Mouse (Mus musculus) liver, embryonic 11.5 days (tissue): ENCODE results near the gene Nectin2. TPM values are rescaled to one million over a fixed set of nuclear protein-coding genes. Genes with fewer than 3 reads are reported as not detected.
A peak's percentile ranks its signal among the peaks of the same experiment; 100 is the strongest.

Experiments used
- ATAC-seq: fragments of 200-750 bp; cut with Nextera tagmentation; replicated peaks from 2 replicates; pipeline ENCODE4 v1.8.0; 2017; ENCODE audit warnings: moderate number of reproducible peaks, mild to moderate bottlenecking, moderate TSS enrichment, moderate library complexity; ENCODE audit not compliant: low FRiP score
- DNase-seq: peaks from one replicate; pipeline ENCODE4 v3.0.0-alpha.2; 2017; ENCODE audit warnings: low spot score
- H3K27ac ChIP-seq: fragments of 300-500 bp; sonication (generic); 2 replicates; pipeline ENCODE4 v1.5.1; 2014; ENCODE audit warnings: mild to moderate bottlenecking, low read depth, low read length, control low read depth
- H3K27me3 ChIP-seq: fragments of 300-500 bp; sonication (generic); replicated peaks from 2 replicates; pipeline ENCODE4 v1.6.1; 2014; ENCODE audit warnings: low read length, mixed read lengths; ENCODE audit not compliant: control insufficient read depth, insufficient read depth
- H3K36me3 ChIP-seq: fragments of 300-500 bp; sonication (generic); 2 replicates; pipeline ENCODE4 v1.6.1; 2014; ENCODE audit warnings: mild to moderate bottlenecking, low read length, moderate library complexity, mixed read lengths; ENCODE audit not compliant: control insufficient read depth, insufficient read depth
- H3K4me1 ChIP-seq: fragments of 300-500 bp; sonication (generic); replicated peaks from 2 replicates; pipeline ENCODE4 v1.6.1; 2014; ENCODE audit warnings: low read length, mixed read lengths; ENCODE audit not compliant: control insufficient read depth, insufficient read depth
- H3K4me2 ChIP-seq: fragments of 300-500 bp; sonication (generic); 2 replicates; pipeline ENCODE4 v1.6.1; 2014; ENCODE audit warnings: mild to moderate bottlenecking, control low read depth, moderate library complexity
- H3K4me3 ChIP-seq: fragments of 300-500 bp; sonication (generic); 2 replicates; pipeline ENCODE4 v1.5.1; 2014; ENCODE audit warnings: low read depth, low read length, control low read depth
- H3K9ac ChIP-seq: fragments of 300-500 bp; sonication (generic); 2 replicates; pipeline ENCODE4 v1.6.1; 2014; ENCODE audit warnings: low read depth, low read length, control low read depth
- H3K9me3 ChIP-seq: fragments of 300-500 bp; sonication (generic); 2 replicates; pipeline ENCODE4 v1.6.1; 2016; ENCODE audit warnings: low read length, inconsistent platforms, mixed read lengths; ENCODE audit not compliant: control insufficient read depth
- WGBS: fragments of 180-500 bp; shearing (Covaris S2); extraction: QIAGEN DNeasy Blood & Tissue Kit; methylation state at CpG from one replicate; pipeline ENCODE4 v1.1.7; 2014; 5-methylcytosine and 5-hydroxymethylcytosine counted together
- polyA plus RNA-seq: library from polyadenylated mRNA; unstranded; fragments of >200 nt; fragmentation: Nextera tagmentation; extraction: Ambion mirVana; gene quantifications from 2 replicates; pipeline ENCODE4 v1.2.1, GENCODE M21; 2014

Nectin2 gene
- polyA plus RNA-seq, 1 experiment from 2014 or later: 55.9 TPM

- peak overlapping the region; percentile 11; the same call in 1 of the 2 replicates for H3K4me3 ChIP-seq
- H3K9me3 ChIP-seq: no peaks in the 10 kb centered on the region
- 72% methylated on average over 10 of the region's 10 CpGs for WGBS
- DNase-seq (no peak), ATAC-seq (no peak)
- H3K27me3 ChIP-seq: no peaks in the 10 kb centered on the region
- H3K9ac ChIP-seq: no peak overlapping the region
- peak overlapping the region; percentile 29 for H3K4me2 ChIP-seq
- H3K4me1 ChIP-seq: no peaks in the 10 kb centered on the region
- H3K36me3 ChIP-seq: no peaks in the 10 kb centered on the region
- peak overlapping the region; percentile 21; the same call in 1 of the 2 replicates for H3K27ac ChIP-seq
These were observed 74.5 kb downstream of the Nectin2 start for GRCm38 (mm10) chr7:19675824-19676223.

- no peaks in the 10 kb centered on the region for H3K27me3 ChIP-seq
- H3K9me3 ChIP-seq: no peaks in the 10 kb centered on the region
- ATAC-seq (no peak), DNase-seq (no peak)
- 67% methylated on average over 14 of the region's 14 CpGs for WGBS
- no peak overlapping the region for H3K9ac ChIP-seq
- no peak overlapping the region for H3K27ac ChIP-seq
- peaks cover 10% of the 10 kb centered on the region for H3K4me1 ChIP-seq
- no peaks in the 10 kb centered on the region for H3K36me3 ChIP-seq
- H3K4me3 ChIP-seq: no peak overlapping the region
- no peak overlapping the region for H3K4me2 ChIP-seq
These were observed 77.1 kb downstream of the Nectin2 start for GRCm38 (mm10) chr7:19673083-19673699.

- no peaks in the 10 kb centered on the region for H3K27me3 ChIP-seq
- DNase-seq: no peak
- H3K9ac ChIP-seq: no peak overlapping the region
- no peaks in the 10 kb centered on the region for H3K9me3 ChIP-seq
- H3K36me3 ChIP-seq: no peaks in the 10 kb centered on the region
- H3K27ac ChIP-seq: no peak overlapping the region
- WGBS: 77% methylated on average over 10 of the region's 10 CpGs
- ATAC-seq: no peak
- no peak overlapping the region for H3K4me2 ChIP-seq
- peaks cover 10% of the 10 kb centered on the region for H3K4me1 ChIP-seq
- H3K4me3 ChIP-seq: no peak overlapping the region
These were observed 78.8 kb downstream of the Nectin2 start for GRCm38 (mm10) chr7:19671511-19671910.

- peak; percentile 74 for ATAC-seq
- Histone ChIP-seq H3K9me3 (no peaks in the 10 kb centered on the region), H3K36me3 (no peaks in the 10 kb centered on the region), H3K4me1 (peaks cover 11% of the 10 kb centered on the region), H3K4me2 (peak overlapping the region; percentile 51), H3K27me3 (no peaks in the 10 kb centered on the region), H3K4me3 (no peak overlapping the region), H3K27ac (peak overlapping the region; percentile 61), H3K9ac (no peak overlapping the region)
- DNase-seq: peak; percentile 82
- WGBS: 12% methylated on average over 10 of the region's 10 CpGs
These were observed 81.1 kb downstream of the Nectin2 start for GRCm38 (mm10) chr7:19668947-19669721.

- Histone ChIP-seq H3K4me1 (peaks cover 20% of the 10 kb centered on the region), H3K9ac (no peak overlapping the region), H3K27me3 (no peaks in the 10 kb centered on the region), H3K4me2 (no peak overlapping the region), H3K36me3 (peaks cover under 1% of the 10 kb centered on the region; the same call in 1 of the 2 replicates), H3K4me3 (no peak overlapping the region), H3K9me3 (no peaks in the 10 kb centered on the region), H3K27ac (no peak overlapping the region)
- WGBS: 58% methylated on average over 2 of the region's 2 CpGs
- ATAC-seq: no peak
- no peak for DNase-seq
These were observed 82.8 kb downstream of the Nectin2 start for GRCm38 (mm10) chr7:19667434-19667833.

GRCm38 (mm10) chr7:19666750-19667149, 83.5 kb downstream of the Nectin2 start:
- 65% methylated on average over 3 of the region's 3 CpGs for WGBS
- DNase-seq (no peak), ATAC-seq (no peak)
- H3K9ac ChIP-seq: no peak overlapping the region
- no peak overlapping the region for H3K4me2 ChIP-seq
- no peak overlapping the region for H3K4me3 ChIP-seq
- H3K27me3 ChIP-seq: no peaks in the 10 kb centered on the region
- H3K4me1 ChIP-seq: peaks cover 22% of the 10 kb centered on the region
- H3K27ac ChIP-seq: no peak overlapping the region; the same call in 1 of the 2 replicates
- no peaks in the 10 kb centered on the region for H3K9me3 ChIP-seq
- H3K36me3 ChIP-seq: peaks cover 7% of the 10 kb centered on the region; the same call in 1 of the 2 replicates

Other genes with a start within 250 kb of the Nectin2 start
- 2.0 and 2.1 TPM in 2 replicates for gene Bloc1s3, start 242.1 kb downstream of the Nectin2 start, polyA plus RNA-seq
- gene Trappc6a, start 242.1 kb downstream of the Nectin2 start, polyA plus RNA-seq: 97.4 and 108 TPM in 2 replicates
- gene Nkpd1, start 232.6 kb downstream of the Nectin2 start, polyA plus RNA-seq: not detected in 2 replicates
- gene Ppp1r37, start 187.4 kb downstream of the Nectin2 start, polyA plus RNA-seq: 2.9 and 3.1 TPM in 2 replicates
- 2.3 and 2.4 TPM in 2 replicates for gene Zfp296, start 173.2 kb downstream of the Nectin2 start, polyA plus RNA-seq
- 133 and 142 TPM in 2 replicates for gene Gemin7, start 172.9 kb downstream of the Nectin2 start, polyA plus RNA-seq
- gene Clasrp, start 146.0 kb downstream of the Nectin2 start, polyA plus RNA-seq: 33.4 and 45.5 TPM in 2 replicates
- 2.0 and 2.3 TPM in 2 replicates for gene Relb, start 121.0 kb downstream of the Nectin2 start, polyA plus RNA-seq
- 89.9 and 94.9 TPM in 2 replicates for gene Clptm1, start 85.5 kb downstream of the Nectin2 start, polyA plus RNA-seq
- gene Apoc2, start 72.5 kb downstream of the Nectin2 start, polyA plus RNA-seq: 235 and 244 TPM in 2 replicates
- gene Gm44805, start 69.1 kb downstream of the Nectin2 start, polyA plus RNA-seq: not detected in 2 replicates
- 4.8 and 5.4 TPM in 2 replicates for gene Apoc4, start 69.0 kb downstream of the Nectin2 start, polyA plus RNA-seq
- 173 and 199 TPM in 2 replicates for gene Apoc1, start 57.8 kb downstream of the Nectin2 start, polyA plus RNA-seq
- gene Apoe, start 51.3 kb downstream of the Nectin2 start, polyA plus RNA-seq: 1,439 and 1,470 TPM in 2 replicates
- gene Tomm40, start 35.0 kb downstream of the Nectin2 start, polyA plus RNA-seq: 259 and 264 TPM in 2 replicates
- gene Bcam, start 20.5 kb upstream of the Nectin2 start, polyA plus RNA-seq: 17.5 and 21.8 TPM in 2 replicates
- 1.4 TPM in 2 replicates for gene Cblc, start 46.3 kb upstream of the Nectin2 start, polyA plus RNA-seq
- 5.4 and 7.0 TPM in 2 replicates for gene Bcl3, start 72.3 kb upstream of the Nectin2 start, polyA plus RNA-seq
- not detected in 2 replicates for gene Gm19345, start 101.5 kb upstream of the Nectin2 start, polyA plus RNA-seq
- not detected in 2 replicates for gene Ceacam16, start 110.8 kb upstream of the Nectin2 start, polyA plus RNA-seq
- not detected in 2 replicates for gene Ceacam19, start 137.5 kb upstream of the Nectin2 start, polyA plus RNA-seq
- gene Pvr, start 170.7 kb upstream of the Nectin2 start, polyA plus RNA-seq: 5.1 and 6.1 TPM in 2 replicates
- gene Igsf23, start 200.3 kb upstream of the Nectin2 start, polyA plus RNA-seq: 0.59 and 0.73 TPM in 2 replicates
- not detected in 2 replicates for gene Ceacam20, start 214.9 kb upstream of the Nectin2 start, polyA plus RNA-seq
- not detected in 2 replicates for gene Nlrp9b, start 241.0 kb upstream of the Nectin2 start, polyA plus RNA-seq